Mouse (Mus musculus) cerebellum, adult 11 months (tissue): Measurements from ENCODE around the gene Kcnj12.
A peak's percentile ranks its signal among the peaks of the same experiment; 100 is the strongest.

Experiments used
- DNase-seq: peaks from one replicate; pipeline ENCODE4 v3.0.0; 2022

The Kcnj12 gene

DNA sequence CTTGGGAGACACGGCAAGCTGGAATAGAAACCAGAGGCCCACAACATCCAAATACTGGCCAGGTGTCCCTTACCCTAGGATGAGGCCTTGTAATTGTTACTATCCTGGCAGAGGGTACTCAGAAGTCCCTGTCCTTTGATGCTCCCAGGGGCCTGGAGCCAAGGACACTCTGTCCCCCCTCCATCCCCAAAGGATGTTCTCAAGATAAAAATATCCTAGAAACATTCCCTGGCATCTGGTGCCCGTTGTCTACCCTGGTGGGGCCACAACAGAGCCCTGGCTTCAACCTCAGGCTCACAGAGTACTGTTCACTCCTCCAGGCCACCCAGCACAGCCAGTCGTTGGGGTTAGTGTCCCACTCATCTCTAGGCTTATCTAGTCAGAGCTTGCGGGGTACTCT is 38.3 kb downstream of the Kcnj12 start:
- DNase-seq = peak; percentile 27

DNA sequence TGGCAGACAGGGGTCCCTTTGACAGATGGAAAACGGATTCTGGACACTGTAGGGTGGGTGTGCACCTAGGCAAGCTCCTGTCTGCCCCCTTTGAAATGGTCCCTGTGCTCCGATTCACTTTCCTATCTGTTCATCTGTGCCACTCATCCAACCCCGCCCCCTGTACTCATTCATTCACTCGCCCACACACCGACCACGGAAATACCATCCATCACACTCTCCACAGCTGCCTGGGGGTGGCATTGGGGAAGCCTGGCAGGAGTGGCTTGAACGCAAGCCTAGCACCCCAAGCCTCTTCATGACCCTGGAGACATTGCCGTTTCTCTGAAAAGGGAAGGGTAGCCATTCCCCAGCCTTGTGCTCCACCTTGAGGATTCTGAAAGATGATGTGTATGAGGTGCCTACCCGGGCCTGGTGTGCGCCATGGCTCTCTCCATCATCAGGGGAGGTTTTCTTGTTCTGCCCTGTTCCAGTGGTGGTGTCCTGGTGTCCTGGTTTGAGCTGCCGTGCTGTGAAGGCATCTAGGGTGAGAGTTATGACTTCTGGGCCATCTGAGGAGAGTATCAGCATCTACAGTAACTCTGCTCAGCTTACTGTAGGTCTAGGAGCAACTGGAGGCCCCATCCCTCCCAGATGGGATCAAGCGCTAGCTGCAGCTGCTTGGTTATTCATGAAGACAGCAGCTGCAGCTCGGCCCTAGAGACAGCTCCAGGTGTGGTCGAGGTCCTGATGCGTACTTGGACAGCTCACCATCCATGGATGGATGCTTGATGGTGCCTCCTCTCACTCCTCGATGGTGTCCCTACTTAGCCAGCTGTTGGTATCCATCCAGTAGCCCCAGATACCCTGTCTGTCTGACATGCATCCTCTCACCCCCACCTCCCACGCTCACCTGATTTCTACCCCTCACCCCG is 40.4 kb downstream of the Kcnj12 start:
- DNase-seq = no peak

DNA sequence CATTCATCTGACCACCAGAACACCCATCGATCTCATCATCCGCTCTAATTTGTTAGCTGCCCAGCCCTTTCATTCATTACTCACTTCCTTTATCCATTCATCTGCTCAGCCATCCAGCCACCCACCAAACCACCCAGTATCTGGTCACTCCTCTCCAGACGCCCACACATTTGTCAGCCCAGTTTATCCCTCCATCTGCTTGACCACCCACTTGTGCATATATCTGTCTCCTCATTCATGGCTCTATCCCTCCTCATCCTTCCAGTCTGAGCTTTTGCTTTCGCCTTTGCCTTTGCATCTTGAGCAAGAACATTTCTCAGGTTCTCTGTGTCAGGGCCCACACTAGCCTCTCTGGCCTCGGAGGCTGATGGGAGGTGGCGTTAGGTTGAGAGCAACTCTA is 41.1 kb downstream of the Kcnj12 start:
- no peak for DNase-seq

DNA sequence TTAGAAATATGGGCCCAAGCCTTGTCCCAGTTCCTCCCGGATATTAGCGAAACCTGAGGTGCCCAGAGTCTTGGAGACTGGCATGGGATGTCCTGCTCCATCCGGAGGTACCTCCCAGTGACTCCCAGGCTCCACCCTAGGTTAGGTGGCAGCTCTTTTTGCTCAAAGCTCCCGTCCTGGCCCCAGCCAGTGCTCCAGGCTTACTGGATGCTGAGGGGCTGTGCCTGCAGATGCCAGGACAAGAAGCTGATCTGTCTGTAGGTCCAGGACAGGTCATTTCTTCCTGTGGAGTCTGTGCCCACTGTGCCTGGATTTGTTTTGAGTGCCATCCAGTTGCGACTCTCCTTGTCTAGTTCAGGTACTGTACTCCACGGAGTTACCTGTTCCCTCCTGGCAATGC is 43.3 kb downstream of the Kcnj12 start:
- DNase-seq = no peak

DNA sequence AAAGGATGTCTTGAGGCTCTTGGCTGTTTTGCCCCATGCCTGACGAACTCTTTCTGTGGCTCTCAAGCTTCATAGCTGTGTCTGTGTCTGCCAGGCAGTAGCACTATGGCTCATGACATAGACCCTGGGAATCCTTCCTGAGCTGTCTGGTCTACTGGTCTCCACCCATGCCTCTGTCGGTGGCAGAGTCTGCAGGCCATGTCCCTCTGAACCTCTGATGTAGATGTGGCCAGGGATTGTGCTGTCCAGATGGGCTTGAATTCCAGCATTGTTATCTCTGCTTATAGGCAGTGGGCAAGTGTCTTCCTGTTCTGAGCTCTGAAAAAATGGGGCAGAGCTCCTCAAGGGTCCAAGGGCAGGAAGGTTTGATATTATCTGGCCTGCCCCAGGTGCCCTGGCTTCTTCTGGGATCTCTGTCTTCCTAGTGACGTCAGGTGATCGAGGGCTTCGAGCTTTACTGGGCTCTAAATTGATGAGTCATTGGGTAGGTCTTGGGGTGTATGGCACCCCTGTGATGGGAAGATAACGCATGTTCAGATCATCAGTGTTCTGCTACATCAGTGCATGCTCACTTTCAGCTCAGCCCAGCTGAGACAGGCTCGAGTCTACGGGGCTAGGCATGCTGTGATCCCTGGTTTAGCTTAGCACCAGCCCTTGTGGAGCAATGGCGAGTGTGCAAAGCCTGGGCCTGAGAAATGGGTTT is 44.9 kb downstream of the Kcnj12 start:
- DNase-seq = no peak

DNA sequence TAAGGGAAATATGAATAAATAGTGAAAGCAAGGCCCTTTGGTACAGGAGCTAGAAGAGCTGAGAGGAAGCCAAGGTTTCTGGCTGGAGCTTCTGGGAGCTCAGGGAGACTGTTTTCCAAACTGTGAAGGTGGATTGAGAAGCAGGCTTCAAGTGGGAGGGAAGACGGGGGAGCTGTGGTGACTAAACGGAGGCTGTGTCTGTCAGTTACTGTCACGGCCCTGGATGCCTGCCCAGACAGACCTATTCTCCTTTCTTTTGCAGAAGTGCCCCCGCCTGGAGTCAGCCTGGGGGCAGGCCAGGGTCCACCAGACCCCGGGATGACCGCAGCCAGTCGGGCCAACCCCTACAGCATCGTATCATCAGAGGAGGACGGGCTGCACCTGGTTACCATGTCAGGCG is 46.5 kb downstream of the Kcnj12 start:
- DNase-seq = no peak

DNA sequence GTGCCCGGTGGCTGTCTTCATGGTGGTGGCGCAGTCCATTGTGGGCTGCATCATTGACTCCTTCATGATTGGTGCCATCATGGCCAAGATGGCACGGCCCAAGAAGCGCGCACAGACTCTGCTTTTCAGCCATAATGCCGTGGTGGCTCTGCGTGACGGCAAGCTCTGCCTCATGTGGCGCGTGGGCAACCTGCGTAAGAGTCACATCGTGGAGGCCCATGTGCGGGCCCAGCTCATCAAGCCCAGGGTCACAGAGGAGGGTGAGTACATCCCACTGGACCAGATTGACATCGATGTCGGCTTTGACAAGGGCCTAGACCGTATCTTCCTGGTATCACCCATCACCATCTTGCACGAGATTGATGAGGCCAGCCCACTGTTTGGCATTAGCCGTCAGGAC is 47.3 kb downstream of the Kcnj12 start:
- DNase-seq = no peak

DNA sequence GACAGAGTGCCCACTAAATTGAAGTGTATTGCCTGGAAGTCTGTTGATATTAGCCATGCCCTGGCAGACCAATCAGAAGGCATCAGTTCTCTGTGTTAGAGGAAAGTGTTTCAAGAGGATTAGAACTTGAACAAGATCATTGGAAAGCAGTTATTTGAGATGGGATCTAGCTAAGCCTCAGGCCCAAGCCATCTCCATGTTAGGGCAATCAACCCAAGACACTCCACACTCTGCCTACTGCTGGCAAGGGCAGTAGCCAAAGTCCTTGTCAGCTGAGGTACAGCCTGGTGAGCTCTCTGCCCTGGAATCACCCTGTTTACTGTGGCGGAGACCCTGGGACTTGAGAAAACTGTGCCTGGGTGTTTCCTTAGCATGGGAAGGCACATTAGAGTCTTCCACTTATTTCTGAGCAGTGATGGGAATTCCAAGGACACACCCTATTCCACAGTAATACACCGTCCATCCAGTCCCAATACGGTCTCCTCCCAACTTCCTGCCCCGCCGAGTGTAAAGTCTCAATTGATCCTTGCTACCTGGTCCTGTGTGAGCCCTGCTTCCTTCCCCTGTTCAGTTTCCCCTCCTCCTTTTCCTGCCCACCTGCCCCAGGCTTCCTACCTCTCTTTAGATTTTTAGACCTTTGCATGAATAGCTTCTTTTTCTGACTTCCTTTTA is 52.4 kb downstream of the Kcnj12 start:
- DNase-seq = no peak

DNA sequence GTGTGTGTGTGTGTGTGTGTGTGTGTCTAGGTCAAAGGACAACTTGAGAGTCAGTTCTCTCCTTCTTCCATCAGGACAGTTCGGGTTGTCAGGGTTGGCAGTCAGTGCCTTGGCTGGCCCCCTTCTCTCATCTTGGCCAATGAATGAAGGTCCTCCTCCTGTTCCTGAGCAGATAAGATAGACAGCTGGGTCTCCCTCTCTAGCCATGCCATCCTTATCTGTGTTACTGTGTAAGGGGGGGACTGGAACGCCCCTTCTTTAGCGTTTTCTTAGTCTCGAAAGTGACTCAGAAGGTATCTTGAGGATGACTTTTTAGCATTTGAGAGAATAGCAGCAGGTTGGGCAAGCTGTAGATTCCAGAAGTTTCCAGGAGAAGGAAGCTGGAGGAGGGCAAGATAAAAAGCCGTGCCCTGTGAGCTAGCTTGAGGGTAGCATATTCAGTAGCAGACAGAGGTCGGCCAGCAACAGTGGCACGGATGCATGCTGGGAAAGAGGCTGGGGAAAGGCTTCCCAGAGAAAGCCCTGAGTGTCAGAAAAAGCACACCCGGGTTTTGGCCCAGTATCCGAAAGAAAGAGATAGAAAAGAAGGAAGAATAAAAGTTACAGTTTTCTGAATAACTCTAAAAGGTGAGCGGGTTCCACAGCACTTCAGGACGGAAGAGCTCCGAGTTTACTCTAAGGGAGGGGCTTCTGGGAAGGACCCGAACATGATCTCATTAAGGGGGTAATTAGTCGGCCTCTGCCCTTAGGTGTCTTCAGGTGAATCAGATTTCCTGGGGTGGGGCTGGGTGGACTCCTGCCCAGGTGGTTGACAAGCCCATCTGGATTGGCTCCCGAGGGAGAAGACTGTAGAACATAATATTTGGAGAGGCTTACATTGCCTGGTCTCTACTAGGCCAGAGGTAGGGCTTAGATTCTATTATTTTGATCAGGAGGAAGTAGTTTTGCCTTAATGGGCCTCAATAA is 53.3 kb downstream of the Kcnj12 start:
- DNase-seq = no peak

DNA sequence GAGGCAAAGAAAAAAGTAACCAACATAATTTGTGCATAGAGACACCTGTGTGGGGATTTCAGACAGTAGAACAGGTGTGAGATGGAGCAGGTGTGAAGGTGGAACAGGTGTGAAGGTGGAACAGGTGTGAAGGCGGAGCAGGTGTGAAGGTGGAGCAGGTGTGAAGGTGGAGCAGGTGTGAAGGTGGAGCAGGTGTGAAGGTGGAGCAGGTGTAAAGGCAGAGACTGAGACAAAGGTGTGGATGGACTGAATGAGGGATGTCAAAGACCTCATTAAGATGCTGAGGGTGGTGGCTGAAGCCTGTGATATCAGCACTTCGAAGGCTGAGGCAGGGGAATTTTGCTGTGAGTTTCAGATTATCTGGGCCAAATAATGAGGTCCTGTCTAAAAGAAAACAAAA is 59.3 kb downstream of the Kcnj12 start:
- DNase-seq = no peak

DNA sequence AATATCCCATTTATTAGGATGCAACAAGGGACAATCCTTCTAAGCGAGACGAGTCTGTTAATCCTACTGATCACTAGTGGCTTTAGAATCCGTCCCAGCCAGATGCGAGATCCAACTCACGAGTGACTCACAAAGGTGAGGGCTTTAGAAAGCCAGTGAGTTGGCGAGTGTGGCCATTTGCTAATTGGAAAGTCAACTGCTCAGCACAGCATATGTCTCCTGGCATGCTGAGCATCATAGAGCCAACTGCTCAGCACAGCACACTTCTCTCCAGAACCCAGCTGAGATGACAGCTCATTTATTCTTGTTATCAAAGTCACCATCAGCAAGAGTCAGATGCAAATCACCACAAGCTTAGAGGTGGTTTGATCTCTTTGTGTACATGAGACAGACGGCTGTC is 67.8 kb downstream of the Kcnj12 start:
- no peak for DNase-seq

DNA sequence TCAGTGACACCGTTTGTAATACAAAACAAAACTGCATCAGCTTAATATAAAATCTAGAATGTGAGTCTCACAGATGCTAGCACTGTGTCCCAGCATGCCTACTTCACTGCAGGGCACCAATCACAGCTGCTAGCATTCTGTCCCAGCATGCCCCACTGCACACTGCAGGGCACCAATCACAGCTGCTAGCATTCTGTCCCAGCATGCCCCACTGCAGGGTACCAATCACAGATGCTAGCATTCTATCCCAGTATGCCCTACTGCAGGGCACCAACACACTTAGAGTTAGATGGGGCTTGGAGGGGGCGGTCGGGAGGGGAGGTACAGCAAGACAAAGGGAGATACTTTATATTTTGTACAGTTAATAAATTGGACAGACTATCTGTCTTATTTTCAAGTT is 68.8 kb downstream of the Kcnj12 start:
- no peak for DNase-seq

DNA sequence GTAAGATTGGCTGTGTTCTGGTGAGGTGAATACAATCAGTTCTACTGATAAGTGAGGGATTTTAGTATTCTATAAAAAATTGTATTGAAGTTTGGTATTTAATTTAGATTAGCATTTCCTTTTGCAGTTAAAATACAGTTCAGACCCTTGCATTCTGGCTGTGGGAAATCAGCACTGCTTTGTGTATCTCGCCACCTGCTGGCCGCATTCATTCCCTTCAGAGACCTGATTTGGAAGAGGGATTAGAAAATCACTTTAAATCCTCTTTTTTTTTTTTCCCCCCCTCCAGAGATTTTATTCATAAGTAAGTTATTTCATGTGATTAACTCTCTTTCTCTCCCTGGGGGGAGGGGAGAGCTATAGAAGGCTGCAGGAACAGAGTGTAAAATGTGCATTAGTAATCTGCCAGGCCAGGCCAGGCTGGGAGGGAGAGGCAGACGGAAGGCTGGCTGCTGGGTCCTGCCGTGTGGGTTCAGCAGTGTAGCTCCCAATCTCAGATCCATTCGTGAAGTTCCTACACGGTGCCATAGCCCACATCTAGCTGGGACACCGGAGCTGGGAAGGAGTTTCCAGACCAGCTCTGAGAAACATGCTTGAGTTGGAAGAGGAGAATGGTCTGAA is 69.4 kb downstream of the Kcnj12 start:
- peak; percentile 76 for DNase-seq

DNA sequence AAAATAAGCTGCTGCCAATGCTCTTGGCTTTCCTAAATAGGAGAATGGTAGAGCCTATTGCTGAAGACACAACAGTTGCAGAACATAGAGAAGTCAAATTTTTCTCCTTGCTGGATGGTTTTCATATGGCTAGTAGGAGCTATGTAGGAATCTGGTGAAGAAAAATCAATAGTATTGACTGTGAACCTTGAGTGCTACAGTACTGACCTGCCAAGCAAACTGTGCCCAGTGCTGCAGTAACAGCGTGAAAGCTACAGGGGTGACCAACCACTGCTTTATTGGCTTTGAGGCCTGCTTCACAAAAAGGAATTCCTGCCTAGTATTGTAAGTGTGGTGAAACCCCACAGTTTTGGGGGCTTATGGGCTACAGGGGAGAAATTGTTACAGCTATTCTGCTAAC is 75.7 kb downstream of the Kcnj12 start:
- DNase-seq = no peak

DNA sequence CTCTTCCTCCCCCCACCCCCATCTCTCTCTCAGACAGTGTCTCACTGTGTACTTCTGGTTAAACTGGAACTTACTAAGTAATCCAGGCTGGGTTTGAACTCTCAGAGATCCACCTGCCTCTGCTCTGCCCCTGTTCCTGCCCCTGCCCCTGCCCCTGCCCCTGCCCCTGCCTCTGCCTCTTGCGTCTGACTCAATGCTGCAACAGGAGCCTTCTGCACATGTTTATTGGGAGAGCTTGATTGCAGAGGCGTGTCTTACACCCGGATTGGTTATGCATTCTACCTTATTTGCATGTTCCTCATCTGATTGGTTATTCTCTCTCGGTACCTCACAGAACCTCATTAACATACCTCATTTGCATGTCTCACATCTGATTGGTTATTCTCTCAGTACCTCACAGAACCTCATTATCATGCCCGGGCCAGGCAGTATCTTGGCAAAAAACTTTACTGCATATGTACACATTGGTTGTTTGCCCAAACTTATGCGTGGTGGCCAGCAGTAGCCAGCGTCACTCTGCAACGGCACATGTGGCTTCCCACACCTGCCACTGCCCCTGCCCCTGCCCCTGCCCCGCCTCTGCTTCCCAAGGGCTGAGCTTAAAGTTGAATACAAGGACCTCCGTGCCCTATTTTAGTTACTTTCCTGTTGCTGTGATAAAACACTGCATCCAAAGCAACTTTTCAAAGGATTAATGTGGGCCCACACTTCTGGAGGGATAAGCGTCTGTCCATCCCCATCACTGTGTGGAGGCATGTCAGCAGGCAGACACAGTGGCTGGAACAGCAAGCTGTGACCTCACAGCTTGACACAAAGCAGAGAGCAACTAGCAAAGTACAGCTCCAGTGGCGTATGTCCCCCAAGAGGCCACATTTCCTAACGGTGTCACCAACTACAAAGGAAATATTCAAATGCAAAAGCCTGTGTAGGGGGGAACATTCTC is 80.3 kb downstream of the Kcnj12 start:
- DNase-seq = no peak

DNA sequence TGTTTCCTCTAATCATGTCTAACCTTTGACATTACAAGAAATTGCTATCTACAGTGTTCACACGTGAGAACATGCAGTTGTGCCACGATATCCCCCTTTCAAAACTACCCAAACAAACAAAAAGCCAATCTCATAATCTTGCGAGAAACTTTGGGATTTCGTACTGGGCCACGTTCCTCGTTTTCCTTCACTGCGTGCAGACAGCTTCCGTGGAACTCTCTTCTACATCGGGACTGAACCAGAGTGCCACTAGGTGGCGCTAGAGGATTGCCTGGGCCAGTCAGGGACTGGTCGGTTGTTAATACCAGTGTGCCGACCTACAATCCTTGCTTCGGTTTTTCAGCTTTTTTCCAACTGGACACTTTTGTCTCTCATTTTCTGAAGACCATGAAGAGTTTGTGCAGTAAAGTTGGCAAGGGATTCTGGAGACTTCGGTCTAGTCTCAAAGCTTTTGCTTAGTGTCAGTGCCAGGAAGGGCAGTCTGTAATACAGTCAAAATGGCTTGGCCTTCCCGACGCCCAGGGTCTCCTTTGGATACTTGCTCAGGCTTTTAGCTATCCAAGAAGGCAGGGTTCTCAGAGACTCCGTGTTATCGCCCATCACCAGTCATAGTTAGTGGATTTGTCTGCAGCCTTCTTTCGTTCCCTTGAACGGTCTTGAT is 82.0 kb downstream of the Kcnj12 start:
- peak; percentile 82 for DNase-seq

DNA sequence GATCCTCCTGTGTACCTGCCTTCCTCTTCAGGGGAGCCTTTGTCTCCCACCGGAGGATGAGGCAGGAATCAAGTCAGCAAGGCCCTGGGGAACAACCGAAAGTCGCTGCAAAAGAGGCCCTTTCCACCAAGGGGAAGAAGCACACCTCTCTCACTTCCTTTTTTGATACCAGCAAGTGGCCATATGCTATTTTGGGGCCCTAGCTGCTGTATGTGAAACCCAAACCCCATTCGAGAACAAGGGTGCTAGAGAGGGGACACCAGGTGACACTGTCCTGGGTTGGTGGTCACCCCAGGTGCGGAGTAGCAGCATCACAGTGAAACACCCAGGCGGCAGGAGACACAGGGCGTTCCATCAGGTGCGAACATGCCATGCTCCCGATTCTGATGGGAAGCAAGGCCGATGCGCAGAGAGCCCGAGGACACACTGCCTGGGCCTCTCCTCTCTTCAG is 86.6 kb downstream of the Kcnj12 start:
- no peak for DNase-seq

DNA sequence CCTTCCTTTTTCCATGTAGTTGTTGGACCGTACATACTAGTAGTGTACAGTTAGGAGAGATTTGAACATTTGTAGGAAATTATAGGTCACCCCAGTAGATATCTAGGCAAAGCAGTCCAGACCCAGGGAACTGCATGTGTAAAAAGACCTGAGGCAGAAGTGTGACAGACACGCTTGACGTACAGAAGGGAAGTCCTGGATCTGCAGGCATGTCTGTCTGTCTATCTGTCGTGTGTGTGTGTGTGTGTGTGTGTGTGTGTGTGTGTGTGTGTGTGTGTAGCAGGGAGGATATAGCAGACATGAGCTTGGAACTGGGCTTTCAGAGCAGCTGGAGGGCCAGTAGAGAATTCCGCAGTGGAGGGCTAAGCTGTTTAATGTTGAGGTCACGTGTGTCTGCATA is 87.3 kb downstream of the Kcnj12 start:
- DNase-seq = no peak

DNA sequence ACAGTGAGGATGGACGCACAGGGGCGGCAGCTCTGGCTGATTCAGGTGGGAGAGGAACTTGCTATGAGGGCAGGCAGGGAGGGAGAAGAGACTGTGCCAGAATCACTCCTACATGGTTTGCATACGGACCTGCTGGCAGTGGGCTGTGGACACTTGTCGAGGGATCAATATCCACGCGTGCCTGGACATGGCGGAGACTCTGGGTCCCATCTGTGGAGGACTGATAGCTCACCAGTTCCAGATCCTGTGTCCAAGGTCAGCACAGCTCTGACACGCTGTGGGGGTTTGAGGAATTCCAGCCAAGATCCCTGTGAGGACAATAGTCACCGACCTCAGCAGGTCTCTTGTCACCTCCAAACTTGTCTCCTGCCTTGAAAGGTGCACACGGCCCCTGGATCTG is 87.7 kb downstream of the Kcnj12 start:
- DNase-seq = no peak

DNA sequence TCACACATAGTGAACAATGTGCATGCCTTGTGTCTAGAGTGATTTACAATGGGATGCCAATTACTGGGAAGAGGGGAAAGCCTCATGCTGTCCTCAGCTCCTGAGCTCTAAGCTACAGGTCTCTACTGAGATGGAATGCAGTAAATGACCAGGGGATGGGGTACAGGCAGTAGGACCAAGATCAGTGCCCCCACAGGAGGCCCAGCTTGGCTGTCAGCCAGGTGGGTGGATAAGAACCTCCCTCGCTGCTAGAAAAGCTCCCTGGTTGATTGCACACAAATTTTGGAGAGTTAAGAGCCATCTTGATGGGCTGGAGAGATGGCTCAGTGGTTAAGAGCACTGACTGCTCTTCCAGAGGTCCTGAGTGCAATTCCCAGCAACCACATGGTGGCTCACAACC is 88.6 kb downstream of the Kcnj12 start:
- DNase-seq = no peak
